Mouse (Mus musculus): ENCODE results near the gene Slc22a2. TPM values are rescaled to one million over a fixed set of nuclear protein-coding genes. Genes with fewer than 3 reads are reported as not detected.
"Not testable (repeated sequence)": the region's sequence is repeated elsewhere in the genome, so short reads cannot be mapped to it uniquely, and the experiment has no call there.

Slc22a2 gene
- total RNA-seq (2021), result 1 to 10 TPM in 1 of 2 experiments, under 1 TPM in 1; 0.45 to 6.8 TPM
- long read RNA-seq, experiment 1, result 0 reads
- long read RNA-seq, experiment 2, partial matches to known transcripts, result 0 of 1 reads
- long read RNA-seq, experiment 2, other reads (novel, unspliced or antisense), result 0 of 1 reads

DNA sequence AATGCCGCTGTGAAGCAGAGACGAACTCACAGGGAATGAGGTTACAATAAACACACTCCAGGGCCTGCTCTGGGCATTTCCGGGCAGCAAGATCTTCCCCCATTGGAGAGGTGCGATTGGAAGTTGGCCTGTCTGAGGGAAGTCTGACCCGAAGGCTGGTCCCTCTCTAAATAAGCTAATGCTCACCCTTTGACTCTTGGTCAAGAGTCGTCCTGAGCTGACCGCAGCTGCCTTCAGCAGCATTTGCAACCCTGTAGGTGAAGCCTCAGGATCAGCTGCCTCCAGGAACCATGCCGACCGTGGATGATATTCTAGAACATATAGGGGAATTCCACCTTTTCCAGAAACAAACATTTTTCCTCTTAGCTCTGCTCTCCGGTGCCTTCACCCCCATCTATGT, at the start of gene Slc22a2:
Gene Slc22a2 (plus strand): TSS at position 142 of the 400 bp plus-strand sequence.
- no peak for DNase-seq (ENCODE audit: low spot score in 2 of 2)

DNA sequence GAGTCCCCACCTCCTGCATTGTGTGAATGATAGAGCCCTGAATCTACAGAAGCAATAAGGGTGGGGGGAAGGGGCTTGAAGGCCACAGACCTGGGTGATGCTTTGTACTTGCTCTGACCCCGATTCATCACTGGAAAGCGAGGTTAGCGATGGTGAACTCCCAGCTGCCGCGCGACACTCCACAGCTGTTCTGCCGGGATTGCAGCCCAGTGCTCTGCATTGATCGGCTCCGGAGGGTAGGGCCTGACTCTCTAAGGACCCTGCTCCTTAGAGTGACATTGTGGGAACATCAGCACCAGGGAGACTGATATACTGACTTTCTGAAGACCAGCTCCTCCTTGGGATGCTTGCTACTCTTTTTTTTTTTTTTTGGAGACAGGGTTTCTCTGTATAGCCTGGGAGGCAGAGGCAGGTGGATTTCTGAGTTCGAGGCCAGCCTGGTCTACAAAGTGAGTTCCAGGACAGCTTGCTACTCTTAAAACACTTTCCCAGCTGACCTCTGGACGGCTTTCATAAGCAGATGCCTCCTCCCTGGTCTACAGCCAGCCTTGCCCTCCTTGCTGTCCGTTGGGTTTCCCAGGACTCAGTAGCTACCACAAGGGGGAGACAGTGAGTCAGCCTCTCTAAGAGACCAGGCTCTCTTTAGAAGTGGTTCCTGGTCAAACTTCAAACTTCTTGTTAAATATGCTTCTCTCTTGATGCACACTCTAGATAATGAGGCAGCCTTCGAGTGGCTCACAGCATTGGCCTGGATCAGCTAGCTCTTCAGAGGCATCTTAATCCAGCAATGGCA, 49.4 kb upstream of the Slc22a2 start:
- DNase-seq (ENCODE audit: low spot score in 2 of 2), result peak; percentile 16 to 61

GRCm38 (mm10) chr17:12562215-12562614, 21.7 kb upstream of the Slc22a2 start:
- DNase-seq (ENCODE audit: low spot score in 2 of 2), result no peak

DNA sequence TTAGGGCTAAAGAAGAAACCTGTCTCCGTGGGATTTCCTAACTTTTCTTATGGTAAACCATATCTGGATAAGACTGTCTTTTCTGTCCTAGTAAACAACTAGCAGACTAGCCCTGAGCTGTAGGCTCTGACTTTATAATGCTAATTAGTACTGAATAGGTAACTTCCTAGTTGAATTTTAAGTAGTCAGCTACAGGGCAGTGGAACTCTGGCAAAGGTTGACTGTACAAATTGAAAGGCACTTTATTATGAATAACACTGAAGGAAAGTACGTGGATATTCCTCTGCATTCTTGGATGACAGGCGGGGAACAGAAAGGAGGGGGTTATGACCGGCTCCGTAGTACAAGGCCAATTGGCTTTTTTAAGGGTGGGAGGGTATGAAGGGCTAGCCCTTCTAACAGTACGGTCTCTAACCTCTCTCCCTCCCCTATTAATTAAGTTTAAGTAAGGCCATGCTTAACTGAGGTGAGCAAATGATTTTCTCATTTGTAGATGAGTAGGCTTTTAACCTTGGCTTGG, 19.4 kb upstream of the Slc22a2 start:
- not testable (repeated sequence) for DNase-seq (ENCODE audit: low spot score in 2 of 2)

DNA sequence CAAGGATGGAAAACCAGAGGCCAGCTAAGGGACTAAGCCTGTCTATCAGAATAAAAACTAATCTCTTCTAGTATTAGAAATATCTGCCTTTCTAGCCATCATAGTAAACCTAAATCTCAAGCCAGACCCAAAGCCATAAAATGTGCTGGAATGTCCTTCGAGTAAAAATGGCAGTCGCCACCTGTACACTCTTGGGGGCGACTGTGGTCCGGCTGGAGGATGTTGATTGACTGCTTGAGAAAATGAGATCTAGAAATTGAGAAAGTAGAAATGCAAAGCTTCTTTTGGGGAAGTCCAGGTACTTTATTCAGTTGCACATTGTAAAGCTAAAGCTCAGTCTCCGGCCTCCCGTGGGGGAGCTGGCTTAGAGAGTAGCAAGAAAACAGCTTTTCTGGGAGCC, 18.5 kb upstream of the Slc22a2 start:
- DNase-seq (ENCODE audit: low spot score in 2 of 2), result no peak

GRCm38 (mm10) chr17:12571316-12571715, 12.6 kb upstream of the Slc22a2 start:
- DNase-seq (ENCODE audit: low spot score in 2 of 2), result peak in 1 of 2 experiments; percentile 23

GRCm38 (mm10) chr17:12571924-12572463, 11.9 kb upstream of the Slc22a2 start:
- no peak for DNase-seq (ENCODE audit: low spot score in 2 of 2)

DNA sequence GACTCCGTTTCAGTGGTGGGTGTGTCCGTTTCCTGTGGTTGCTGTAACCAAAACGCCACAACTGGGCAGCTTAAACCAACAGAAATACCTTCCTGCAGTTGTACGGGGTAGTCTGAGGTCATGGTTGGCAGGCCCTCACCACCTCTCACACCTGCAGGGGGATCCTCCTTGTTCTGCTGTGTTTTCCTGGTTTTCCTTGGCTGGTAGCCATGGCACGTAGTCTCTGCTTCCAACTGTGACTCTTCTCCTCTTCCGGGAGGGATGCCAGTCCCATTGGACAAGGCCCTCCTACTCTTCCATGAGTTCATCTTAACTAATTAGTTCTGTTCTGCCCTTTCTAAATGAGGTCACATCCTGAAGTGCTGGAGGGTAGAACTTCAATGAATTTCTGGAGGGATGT, 8.5 kb upstream of the Slc22a2 start:
- no peak for DNase-seq (ENCODE audit: low spot score in 2 of 2)

GRCm38 (mm10) chr17:12577096-12577495, 6.8 kb upstream of the Slc22a2 start:
- no peak for DNase-seq (ENCODE audit: low spot score in 2 of 2)

DNA sequence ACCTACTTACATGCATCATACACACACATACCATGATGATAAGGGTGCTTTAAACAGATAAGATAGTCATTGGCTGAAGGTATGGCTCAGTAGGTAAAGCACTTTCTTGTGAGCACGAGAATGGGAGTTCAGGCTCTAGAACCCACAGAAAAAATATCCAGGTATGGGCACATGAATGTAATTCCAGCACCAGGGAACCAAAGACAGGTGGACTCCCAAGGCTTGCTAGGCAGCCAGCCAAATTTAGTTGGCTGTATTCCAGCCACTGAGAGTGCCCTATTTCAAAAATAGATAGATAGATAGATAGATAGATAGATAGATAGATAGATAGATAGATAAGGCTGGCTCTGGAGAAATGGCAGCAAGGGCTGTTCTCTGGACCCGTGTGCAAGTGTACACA, 1.4 kb downstream of the Slc22a2 start:
- no peak for DNase-seq (ENCODE audit: low spot score in 2 of 2)

DNA sequence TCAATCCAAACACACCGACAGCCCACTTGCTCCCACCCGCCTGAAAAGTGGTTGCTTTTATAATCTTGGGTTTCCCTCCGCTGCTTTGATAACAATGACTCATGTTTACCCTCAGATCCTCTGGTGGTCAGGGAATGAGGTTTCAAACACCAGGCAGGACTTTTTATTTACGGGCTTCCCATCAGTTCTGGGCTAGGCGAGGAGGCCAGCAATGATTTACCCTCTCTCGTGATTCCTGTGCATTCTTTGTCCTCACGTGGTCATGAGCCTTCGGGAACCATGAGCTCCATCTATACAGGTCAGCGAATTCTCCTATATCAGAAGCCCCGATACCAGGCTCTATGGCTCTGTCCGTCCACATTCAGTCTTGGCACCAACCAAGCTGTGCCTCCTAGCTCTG, 3.0 kb downstream of the Slc22a2 start:
- no peak for DNase-seq (ENCODE audit: low spot score in 2 of 2)

DNA sequence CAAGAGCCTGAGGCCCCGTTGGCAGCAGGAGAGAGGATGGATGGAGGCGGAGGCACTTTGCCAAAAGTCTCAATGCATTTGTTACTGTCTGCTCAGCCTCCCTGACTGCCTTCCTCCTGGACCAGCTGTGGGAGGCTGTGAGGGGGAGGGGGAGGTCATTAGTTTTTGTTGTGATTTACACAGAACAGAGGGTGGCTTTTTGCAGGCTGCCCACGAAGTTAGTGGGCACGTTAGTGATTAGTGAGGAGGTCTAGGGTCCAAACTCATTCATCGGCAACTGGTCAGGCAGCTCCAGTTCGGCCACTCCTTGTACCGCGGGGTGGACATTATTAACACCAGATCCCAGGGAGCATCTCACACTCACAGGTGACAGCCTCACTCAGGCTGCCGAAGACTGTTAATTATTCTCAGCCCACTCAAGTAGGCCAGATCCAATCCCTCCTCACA, 4.9 kb downstream of the Slc22a2 start:
- DNase-seq (ENCODE audit: low spot score in 2 of 2), result no peak

DNA sequence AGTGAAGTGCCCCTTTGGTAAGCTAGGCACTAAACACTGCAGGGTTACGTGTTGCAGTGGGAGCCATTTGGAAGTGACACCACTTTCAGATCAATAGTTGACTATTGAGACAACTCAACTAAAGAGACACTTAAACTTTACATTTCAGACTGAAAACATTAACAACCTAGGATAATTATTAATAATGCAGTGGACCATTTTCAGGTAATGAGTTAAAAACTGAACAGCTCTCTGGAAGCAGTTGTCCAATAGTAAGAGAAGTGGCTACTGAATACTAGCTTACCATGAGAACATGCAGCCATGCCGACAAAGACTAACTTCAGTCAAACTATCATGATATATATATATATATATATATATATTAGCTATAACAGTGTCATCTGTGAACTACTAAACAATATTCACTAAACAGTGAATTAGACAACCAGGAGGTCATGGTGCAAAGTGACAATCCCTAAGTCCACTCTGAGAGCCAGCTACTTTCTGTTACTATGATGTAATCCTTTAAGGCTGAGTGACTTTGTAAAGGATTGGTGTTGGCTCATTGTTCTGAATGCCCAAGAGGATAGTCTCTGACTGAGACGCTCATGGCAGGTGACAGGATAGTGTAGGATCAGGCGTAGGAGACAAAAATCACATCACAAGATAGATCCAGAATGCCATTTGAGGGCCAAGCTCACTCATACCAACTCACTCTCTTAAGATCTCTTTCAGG, 7.1 kb downstream of the Slc22a2 start:
- DNase-seq (ENCODE audit: low spot score in 2 of 2), result no peak

DNA sequence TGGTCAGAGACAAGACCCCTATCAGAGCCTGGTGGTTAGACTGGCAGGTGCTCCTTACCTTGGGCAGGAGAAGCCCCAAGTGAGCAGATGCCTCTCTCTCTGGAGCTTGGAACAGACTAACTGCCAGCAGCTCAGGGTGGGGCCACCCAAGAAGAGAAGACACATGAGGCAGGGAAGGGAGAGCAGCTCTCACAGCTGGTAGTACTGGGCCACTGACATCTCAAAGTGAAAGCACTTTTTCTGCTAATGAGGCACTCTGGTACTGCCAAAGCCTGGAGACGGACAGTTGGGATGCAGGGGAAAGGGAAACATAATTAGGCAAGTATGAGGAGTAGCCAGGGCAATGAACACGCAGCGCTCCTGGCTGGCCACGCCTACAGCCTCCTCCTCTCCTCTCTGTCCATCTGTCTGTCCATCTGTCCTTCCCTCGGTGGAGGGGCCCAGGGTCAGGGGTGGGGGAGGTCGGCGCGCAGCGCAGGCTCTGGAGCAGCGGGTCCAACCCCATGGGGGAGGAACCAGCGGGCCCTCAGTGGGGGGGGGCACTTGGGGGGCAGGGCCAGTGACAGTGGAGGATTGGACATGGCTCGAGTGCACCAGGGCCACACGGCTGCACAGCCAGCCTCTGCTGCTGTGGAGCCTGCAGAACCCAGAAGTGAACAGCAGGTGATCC, 12.0 kb downstream of the Slc22a2 start:
- DNase-seq (ENCODE audit: low spot score in 2 of 2), result no peak

GRCm38 (mm10) chr17:12606634-12607033, 22.7 kb downstream of the Slc22a2 start:
- no peak for DNase-seq (ENCODE audit: low spot score in 2 of 2)

- DNase-seq (ENCODE audit: low spot score in 2 of 2), result no peak
Observed at GRCm38 (mm10) chr17:12607202-12607601, 23.3 kb downstream of the Slc22a2 start.

DNA sequence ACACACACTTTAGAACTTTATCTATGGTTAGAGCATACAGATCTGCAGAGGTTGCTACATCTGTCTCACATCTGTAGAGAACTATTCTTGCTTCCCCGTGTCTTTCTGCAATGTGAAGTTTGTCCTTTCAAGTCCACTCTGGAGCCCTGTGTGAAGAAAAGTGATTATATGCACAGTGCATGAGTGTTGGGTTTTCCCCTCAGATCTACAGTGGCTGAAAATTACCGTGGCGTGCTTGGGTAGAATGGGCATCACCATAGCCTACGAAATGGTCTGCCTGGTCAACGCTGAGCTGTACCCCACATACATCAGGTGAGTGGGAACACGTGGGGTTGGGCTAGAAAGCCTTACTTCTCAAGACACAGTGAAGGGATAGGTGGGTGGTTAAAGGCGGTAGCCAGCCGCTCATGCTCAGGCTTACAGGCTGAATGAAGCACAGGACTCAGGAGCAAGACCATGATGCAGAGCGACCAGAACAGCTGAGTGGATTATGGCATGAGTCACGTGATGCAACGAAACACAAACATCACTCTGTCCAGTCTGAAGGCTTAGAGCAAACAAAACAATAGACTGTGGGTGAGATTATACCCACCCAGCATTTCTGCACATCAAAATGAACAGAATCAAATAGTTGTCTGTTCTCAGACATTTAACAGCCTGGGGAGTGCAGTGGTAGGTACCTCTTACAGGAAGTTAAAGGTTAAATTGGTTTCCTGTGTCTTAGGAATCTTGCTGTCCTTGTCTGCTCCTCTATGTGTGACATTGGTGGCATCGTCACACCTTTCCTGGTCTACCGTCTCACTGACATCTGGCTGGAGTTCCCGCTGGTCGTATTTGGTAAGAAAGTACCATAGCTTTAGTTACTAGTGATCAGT, 30.8 kb downstream of the Slc22a2 start:
- DNase-seq (ENCODE audit: low spot score in 2 of 2), result no peak

GRCm38 (mm10) chr17:12615429-12615828, 31.5 kb downstream of the Slc22a2 start:
- no peak for DNase-seq (ENCODE audit: low spot score in 2 of 2)

DNA sequence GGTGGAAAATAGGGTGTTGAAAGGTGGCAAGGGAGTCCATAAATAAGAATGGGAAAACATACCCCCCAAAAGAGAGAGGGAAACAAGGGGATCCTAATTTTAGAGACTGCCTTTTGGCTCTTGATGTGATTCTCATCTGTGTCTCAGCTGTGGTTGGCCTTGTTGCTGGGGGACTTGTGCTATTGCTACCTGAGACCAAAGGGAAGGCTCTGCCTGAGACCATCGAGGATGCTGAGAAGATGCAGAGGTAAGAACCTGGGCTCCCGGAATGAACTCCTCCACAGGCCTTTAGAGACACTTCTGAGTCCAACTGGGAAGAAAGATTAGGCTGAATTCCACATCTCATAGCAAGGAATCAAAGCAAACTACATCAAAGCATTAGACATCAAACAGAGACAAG, 35.7 kb downstream of the Slc22a2 start:
- DNase-seq (ENCODE audit: low spot score in 2 of 2), result no peak

- DNase-seq (ENCODE audit: low spot score in 2 of 2), result no peak
Observed at GRCm38 (mm10) chr17:12627983-12628382, 44.1 kb downstream of the Slc22a2 start.

All from adrenal gland, postnatal 4 days (tissue).